Mouse (Mus musculus): ENCODE measurements around the gene Hoxb7. TPM values are rescaled to one million over a fixed set of nuclear protein-coding genes. Genes with fewer than 3 reads are reported as not detected.

The Hoxb7 gene
- polyA plus RNA-seq, 1 experiment from 2014 or later, result not detected

DNA sequence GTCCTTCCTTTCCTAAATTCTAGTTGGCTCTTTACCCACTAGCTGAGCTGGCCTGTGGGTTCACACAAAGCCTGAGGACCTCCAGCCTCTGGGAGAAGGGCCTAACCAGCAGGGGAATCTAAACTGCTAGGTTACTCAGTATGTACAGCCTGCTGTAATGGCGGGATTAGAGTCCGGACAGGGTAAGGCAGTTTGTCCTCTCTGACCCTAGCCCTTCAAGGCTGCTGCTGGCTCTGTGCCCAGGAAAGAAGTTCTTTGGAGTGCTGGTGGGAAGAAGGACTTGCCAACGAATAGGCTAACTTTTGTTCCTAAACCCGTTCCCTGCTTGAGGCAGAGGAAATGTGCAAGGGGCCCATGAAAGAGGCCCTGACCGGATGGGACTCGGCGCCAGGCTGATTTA lies 20.5 kb upstream of the Hoxb7 start:
- Histone ChIP-seq H3K27ac (ENCODE audit: low read length) (no peak overlapping the region), H3K4me3 (ENCODE audit: low read depth, low read length) (no peak overlapping the region), H3K9ac (ENCODE audit: low read depth, low read length) (no peak overlapping the region), H3K27me3 (ENCODE audit: control insufficient read depth, insufficient read depth, low read depth, low read length) (peaks cover 91% of the 10 kb centered on the region), H3K9me3 (replicated peaks; ENCODE audit: control insufficient read depth, low read length, poor library complexity, severe bottlenecking) (no peaks in the 10 kb centered on the region), H3K36me3 (ENCODE audit: control insufficient read depth, insufficient read depth, low read length) (no peaks in the 10 kb centered on the region), H3K4me1 (ENCODE audit: control insufficient read depth, insufficient read depth, low read length) (no peaks in the 10 kb centered on the region), H3K4me2 (ENCODE audit: low read length) (no peak overlapping the region)
- no peak for ATAC-seq
- 5% methylated on average over 7 of the region's 7 CpGs for WGBS

DNA sequence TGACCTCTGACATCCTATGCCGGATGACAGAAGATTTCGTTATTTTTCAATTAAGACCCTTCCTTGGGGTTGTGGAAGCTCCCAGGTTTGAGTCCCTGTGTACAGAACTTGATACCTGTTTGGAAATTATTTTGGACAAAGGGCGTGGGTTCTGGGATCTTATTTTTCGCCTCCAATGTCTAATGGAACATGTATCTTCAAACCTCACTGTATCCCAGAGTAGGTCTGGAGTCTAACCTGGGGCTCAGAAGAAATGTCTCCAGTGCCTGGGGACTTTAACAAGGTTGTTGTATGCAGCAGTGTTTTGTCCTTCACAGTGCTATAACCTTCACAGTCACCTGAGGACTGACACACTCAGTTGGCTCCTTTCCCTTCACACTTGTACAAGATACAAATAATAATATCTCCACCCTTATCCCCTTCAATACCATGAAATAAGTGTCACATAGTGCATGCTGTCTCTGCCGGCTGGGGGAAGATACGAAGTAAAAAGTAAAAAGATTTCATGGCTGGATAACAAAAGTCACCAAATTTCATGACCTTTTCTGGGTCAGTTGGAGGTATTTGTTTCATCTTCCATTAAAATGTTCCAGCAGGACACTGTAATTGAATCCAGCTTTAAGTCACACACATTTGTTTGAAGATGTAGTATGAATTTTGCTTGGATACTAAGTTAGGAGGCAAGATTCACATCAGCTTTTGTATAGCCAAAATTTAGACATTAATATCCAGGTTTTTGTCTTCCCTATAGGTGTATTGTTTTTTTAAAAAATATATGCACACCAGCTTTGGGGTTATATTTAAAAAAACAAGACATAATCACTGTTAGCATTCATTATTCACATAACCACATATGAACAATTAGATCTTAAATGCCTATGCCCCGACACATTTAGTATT lies 19.2 kb upstream of the Hoxb7 start:
- Histone ChIP-seq H3K9ac (ENCODE audit: low read depth, low read length) (no peak overlapping the region), H3K27ac (ENCODE audit: low read length) (no peak overlapping the region), H3K36me3 (ENCODE audit: control insufficient read depth, insufficient read depth, low read length) (no peaks in the 10 kb centered on the region), H3K9me3 (replicated peaks; ENCODE audit: control insufficient read depth, low read length, poor library complexity, severe bottlenecking) (no peaks in the 10 kb centered on the region), H3K4me2 (ENCODE audit: low read length) (no peak overlapping the region), H3K4me3 (ENCODE audit: low read depth, low read length) (no peak overlapping the region), H3K4me1 (ENCODE audit: control insufficient read depth, insufficient read depth, low read length) (no peaks in the 10 kb centered on the region; the same call in 1 of the 2 replicates), H3K27me3 (ENCODE audit: control insufficient read depth, insufficient read depth, low read depth, low read length) (peaks cover 91% of the 10 kb centered on the region)
- WGBS, result 11% methylated on average over 7 of the region's 7 CpGs
- ATAC-seq, result no peak

DNA sequence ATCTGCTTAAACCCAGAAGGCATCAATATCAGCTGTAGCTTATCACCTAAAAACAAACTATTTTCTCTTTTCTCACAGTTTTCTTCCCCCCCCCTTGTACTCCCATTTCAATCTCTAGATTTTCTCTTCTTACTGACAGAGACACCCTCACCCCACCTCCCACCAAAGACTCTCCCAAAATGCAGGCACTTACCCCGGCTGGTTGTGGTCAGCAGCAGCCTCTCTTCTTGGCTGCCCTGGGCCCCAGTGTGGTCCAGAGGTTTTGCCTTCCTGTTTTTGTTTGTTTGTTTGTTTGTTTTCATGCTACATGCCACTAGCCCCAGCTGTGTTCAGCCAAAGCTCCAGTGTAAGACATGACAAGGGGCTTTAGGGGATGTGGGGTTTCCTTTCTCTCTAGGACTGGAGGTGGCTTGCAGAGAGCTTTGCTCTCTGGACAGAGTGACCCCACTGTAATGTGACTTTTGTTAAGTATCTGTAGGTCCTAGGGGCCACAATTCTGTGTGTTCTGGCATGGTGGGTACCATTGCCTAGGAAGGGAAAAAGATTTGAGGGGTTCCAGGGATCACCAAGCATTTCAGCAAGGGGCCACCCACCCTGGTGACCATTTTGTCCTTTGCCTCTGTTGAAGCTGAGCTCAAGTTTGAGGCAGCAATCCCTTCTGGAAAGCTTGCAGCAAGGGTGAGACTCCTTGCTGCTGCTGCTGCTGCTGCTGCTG lies 18.2 kb upstream of the Hoxb7 start:
- Histone ChIP-seq H3K4me2 (ENCODE audit: low read length) (no peak overlapping the region), H3K4me3 (ENCODE audit: low read depth, low read length) (no peak overlapping the region), H3K9me3 (replicated peaks; ENCODE audit: control insufficient read depth, low read length, poor library complexity, severe bottlenecking) (no peaks in the 10 kb centered on the region), H3K36me3 (ENCODE audit: control insufficient read depth, insufficient read depth, low read length) (no peaks in the 10 kb centered on the region), H3K27me3 (ENCODE audit: control insufficient read depth, insufficient read depth, low read depth, low read length) (peaks cover 91% of the 10 kb centered on the region), H3K27ac (ENCODE audit: low read length) (no peak overlapping the region), H3K9ac (ENCODE audit: low read depth, low read length) (no peak overlapping the region), H3K4me1 (ENCODE audit: control insufficient read depth, insufficient read depth, low read length) (no peaks in the 10 kb centered on the region; the same call in 1 of the 2 replicates)
- WGBS, result 0% methylated on average over 1 of the region's 1 CpGs
- no peak for ATAC-seq

DNA sequence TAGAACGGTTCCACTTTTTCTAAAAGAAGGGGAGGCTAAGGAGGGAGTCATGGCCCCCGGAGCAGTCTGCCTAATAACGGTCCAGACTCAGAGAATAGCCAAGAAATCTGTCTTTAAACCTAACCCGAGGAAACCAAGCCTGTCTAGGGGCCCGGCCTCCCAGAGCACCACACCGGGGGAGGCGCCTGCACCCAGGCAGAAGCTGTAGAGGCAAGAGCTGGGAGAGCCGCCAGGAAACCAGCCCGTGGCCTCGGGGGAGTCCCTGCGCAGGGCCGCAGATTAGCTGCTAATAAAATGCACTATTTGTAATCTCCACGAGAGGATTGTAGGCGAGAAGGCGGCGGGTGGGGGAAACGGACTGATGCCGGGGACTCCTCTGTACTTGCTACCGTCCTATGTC lies 16.6 kb upstream of the Hoxb7 start:
- H3K4me1 ChIP-seq (ENCODE audit: control insufficient read depth, insufficient read depth, low read length), result no peaks in the 10 kb centered on the region; the same call in 1 of the 2 replicates
- H3K27ac ChIP-seq (ENCODE audit: low read length), result no peak overlapping the region
- no peak for ATAC-seq
- under 1% methylated on average over 19 of the region's 19 CpGs for WGBS
- H3K9ac ChIP-seq (ENCODE audit: low read depth, low read length), result no peak overlapping the region
- peaks cover 91% of the 10 kb centered on the region for H3K27me3 ChIP-seq (ENCODE audit: control insufficient read depth, insufficient read depth, low read depth, low read length)
- no peaks in the 10 kb centered on the region for H3K36me3 ChIP-seq (ENCODE audit: control insufficient read depth, insufficient read depth, low read length)
- no peak overlapping the region for H3K4me3 ChIP-seq (ENCODE audit: low read depth, low read length)
- H3K9me3 ChIP-seq (replicated peaks; ENCODE audit: control insufficient read depth, low read length, poor library complexity, severe bottlenecking), result no peaks in the 10 kb centered on the region
- H3K4me2 ChIP-seq (ENCODE audit: low read length), result no peak overlapping the region

DNA sequence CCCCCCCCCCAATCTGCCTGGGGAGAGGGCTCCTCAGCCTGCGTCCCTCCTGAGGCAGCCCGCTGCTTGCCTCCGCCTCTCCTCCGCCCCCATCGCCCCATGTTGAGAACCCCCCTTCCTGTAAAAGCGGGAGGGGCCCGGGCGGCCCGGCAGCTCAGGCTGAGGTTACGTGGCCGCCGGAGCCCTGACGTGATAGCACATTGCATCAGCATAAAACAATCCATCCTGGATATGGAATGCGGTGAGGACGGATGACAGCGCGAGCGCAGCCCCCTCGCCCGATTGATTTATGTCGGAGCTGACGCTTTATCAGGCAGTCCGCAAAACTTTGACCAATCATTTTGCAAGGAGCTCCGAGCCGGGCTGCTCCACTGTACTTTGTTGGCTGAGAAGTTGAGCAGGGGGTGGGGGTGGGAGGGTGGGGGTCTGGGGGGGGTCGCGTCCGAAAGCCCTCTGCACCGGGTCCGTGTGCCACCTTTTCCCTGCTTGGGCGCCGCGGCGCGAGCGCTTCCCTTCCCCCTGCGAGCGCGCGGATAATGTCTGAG lies 15.4 kb upstream of the Hoxb7 start, which contains the start of gene Hoxb9:
Hoxb9 (plus strand) TSS at position 462 of the 545 bp plus-strand sequence.
- no peak for ATAC-seq
- H3K9ac ChIP-seq (ENCODE audit: low read depth, low read length), result no peak within 1 kb of the TSS
- H3K36me3 ChIP-seq (ENCODE audit: control insufficient read depth, insufficient read depth, low read length), result no peaks in the 10 kb centered on the region
- under 1% methylated on average over 40 of the region's 40 CpGs for WGBS
- H3K4me2 ChIP-seq (ENCODE audit: low read length), result no peak within 1 kb of the TSS
- peaks cover 91% of the 10 kb centered on the region for H3K27me3 ChIP-seq (ENCODE audit: control insufficient read depth, insufficient read depth, low read depth, low read length)
- no peak within 1 kb of the TSS for H3K4me3 ChIP-seq (ENCODE audit: low read depth, low read length)
- H3K4me1 ChIP-seq (ENCODE audit: control insufficient read depth, insufficient read depth, low read length), result no peaks in the 10 kb centered on the region; the same call in 1 of the 2 replicates
- no peaks in the 10 kb centered on the region for H3K9me3 ChIP-seq (replicated peaks; ENCODE audit: control insufficient read depth, low read length, poor library complexity, severe bottlenecking)
- no peak within 1 kb of the TSS for H3K27ac ChIP-seq (ENCODE audit: low read length)

DNA sequence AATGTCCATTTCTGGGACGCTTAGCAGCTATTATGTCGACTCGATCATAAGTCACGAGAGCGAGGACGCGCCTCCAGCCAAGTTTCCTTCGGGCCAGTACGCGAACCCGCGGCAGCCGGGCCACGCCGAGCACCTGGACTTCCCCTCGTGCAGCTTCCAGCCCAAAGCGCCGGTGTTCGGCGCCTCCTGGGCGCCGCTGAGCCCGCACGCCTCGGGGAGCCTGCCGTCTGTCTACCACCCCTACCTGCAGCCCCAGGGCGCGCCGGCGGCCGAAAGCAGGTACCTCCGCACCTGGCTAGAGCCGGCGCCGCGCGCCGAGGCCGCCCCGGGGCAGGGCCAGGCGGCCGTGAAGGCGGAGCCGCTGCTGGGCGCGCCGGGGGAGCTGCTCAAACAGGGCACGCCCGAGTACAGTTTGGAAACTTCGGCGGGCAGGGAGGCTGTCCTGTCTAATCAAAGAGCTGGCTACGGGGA lies 14.8 kb upstream of the Hoxb7 start:
- H3K4me2 ChIP-seq (ENCODE audit: low read length), result no peak overlapping the region
- H3K36me3 ChIP-seq (ENCODE audit: control insufficient read depth, insufficient read depth, low read length), result no peaks in the 10 kb centered on the region
- H3K4me3 ChIP-seq (ENCODE audit: low read depth, low read length), result no peak overlapping the region
- under 1% methylated on average over 52 of the region's 52 CpGs for WGBS
- no peaks in the 10 kb centered on the region; the same call in 1 of the 2 replicates for H3K4me1 ChIP-seq (ENCODE audit: control insufficient read depth, insufficient read depth, low read length)
- ATAC-seq, result no peak
- no peak overlapping the region for H3K27ac ChIP-seq (ENCODE audit: low read length)
- no peaks in the 10 kb centered on the region for H3K9me3 ChIP-seq (replicated peaks; ENCODE audit: control insufficient read depth, low read length, poor library complexity, severe bottlenecking)
- H3K9ac ChIP-seq (ENCODE audit: low read depth, low read length), result no peak overlapping the region
- peaks cover 91% of the 10 kb centered on the region for H3K27me3 ChIP-seq (ENCODE audit: control insufficient read depth, insufficient read depth, low read depth, low read length)

DNA sequence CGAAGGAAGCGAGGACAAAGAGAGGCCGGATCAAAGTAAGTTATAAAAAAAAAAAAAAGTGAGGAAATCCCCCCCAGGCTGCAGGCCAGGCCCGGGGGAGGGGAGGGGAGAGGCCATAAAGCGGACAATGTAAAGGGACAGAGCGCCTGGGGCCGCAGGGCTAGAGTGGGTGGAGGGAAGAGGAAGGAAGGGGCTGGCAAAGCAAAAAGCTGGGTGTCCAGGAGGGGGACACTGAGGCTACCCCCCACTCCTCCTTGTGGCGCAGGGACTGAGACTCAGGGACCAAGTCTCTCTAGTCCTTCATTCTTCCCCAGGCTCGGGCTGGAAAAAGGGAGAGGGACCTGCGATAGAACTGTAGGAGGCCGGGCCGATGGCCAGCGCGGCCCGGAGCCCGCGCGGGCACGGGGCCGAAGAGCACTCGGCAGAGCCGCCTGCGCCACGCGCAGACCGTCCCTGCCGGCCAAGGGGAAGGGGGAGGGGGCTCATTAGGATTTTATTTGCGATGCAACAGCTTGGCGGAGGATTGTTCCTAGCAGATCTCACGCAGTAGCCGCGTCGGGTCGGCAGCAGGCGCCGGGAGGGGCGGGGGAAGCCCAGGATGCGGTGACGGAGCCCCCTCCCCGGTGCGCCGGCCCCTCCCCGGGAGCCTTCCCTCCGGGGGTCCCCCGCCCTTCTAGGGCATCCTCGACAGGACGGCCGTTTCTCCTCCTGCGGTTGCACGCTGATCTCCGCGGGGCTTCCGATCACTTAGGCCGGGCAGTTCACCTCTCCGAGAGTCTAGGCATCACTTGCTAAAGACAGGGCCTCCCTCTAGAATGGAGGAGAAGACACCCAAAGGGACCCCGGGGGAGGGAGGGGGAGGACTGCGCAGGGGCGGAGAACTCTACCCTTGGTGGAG lies 14.2 kb upstream of the Hoxb7 start:
- Histone ChIP-seq H3K4me2 (ENCODE audit: low read length) (no peak overlapping the region), H3K27me3 (ENCODE audit: control insufficient read depth, insufficient read depth, low read depth, low read length) (peaks cover 91% of the 10 kb centered on the region), H3K36me3 (ENCODE audit: control insufficient read depth, insufficient read depth, low read length) (no peaks in the 10 kb centered on the region), H3K4me3 (ENCODE audit: low read depth, low read length) (no peak overlapping the region), H3K9ac (ENCODE audit: low read depth, low read length) (no peak overlapping the region), H3K27ac (ENCODE audit: low read length) (no peak overlapping the region), H3K9me3 (replicated peaks; ENCODE audit: control insufficient read depth, low read length, poor library complexity, severe bottlenecking) (no peaks in the 10 kb centered on the region), H3K4me1 (ENCODE audit: control insufficient read depth, insufficient read depth, low read length) (no peaks in the 10 kb centered on the region; the same call in 1 of the 2 replicates)
- no peak for ATAC-seq
- under 1% methylated on average over 47 of the region's 58 CpGs for WGBS

DNA sequence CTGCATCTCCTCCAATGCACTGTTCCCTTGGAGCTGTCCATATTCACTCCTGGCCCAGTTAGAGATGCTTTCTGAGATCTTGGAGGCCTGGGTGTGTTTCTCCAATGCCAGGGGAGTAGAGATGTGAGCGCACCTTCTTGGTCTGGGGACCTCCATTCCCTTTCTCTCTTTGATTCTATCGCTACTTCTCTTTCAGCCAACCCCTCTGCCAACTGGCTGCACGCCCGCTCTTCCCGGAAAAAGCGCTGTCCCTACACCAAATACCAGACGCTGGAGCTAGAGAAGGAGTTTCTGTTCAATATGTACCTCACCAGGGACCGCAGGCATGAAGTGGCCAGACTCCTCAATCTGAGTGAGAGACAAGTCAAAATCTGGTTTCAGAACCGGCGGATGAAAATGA lies 12.0 kb upstream of the Hoxb7 start:
- Histone ChIP-seq H3K36me3 (ENCODE audit: control insufficient read depth, insufficient read depth, low read length) (no peaks in the 10 kb centered on the region), H3K4me3 (ENCODE audit: low read depth, low read length) (no peak overlapping the region), H3K9ac (ENCODE audit: low read depth, low read length) (no peak overlapping the region), H3K27me3 (ENCODE audit: control insufficient read depth, insufficient read depth, low read depth, low read length) (peaks cover 91% of the 10 kb centered on the region), H3K4me2 (ENCODE audit: low read length) (no peak overlapping the region), H3K9me3 (replicated peaks; ENCODE audit: control insufficient read depth, low read length, poor library complexity, severe bottlenecking) (no peaks in the 10 kb centered on the region), H3K27ac (ENCODE audit: low read length) (no peak overlapping the region), H3K4me1 (ENCODE audit: control insufficient read depth, insufficient read depth, low read length) (no peaks in the 10 kb centered on the region; the same call in 1 of the 2 replicates)
- ATAC-seq, result no peak
- WGBS, result 2% methylated on average over 10 of the region's 10 CpGs
